Mouse (Mus musculus): ENCODE data around the gene Fmn2. TPM values are rescaled to one million over a fixed set of nuclear protein-coding genes. Genes with fewer than 3 reads are reported as not detected.

The Fmn2 gene
- polyA plus RNA-seq, 1 experiment: not detected

DNA sequence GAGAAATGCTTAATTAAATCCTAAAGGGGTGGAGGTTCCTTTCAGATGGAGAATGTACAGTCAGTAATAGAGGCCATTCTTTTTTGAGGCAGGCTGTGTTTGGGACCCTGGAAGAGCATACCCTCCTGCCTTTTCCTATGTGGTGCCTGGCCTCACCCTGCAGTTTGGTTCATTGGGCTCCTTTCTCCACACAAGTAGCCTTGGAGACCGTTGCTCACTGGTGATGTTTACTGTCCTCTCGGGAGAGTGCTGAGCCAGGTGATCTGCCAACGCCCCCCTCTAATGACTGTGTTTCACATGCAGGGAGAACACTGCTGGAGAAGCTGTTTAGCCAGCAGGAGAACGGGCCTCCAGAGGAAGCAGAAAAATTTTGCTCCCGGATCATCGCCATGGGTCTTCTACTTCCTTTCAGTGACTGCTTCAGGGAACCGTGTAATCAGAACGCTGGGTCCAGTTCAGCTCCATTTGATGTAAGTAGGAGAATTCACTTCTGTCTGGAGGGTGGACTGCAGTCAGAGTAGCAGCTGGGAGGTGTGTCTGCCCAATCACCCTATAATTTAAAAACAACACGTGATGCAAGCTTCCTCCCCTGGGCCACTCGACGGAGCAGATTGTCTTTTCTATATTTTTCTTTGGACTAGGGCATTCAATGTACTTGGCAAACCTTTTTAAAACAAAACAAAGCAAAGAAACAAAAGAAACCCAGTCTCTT is 35.3 kb downstream of the Fmn2 start:
- no peak for TF ChIP-seq GATA1 (IDR thresholded peaks at IDR 0.05; ENCODE audit: low read length)

DNA sequence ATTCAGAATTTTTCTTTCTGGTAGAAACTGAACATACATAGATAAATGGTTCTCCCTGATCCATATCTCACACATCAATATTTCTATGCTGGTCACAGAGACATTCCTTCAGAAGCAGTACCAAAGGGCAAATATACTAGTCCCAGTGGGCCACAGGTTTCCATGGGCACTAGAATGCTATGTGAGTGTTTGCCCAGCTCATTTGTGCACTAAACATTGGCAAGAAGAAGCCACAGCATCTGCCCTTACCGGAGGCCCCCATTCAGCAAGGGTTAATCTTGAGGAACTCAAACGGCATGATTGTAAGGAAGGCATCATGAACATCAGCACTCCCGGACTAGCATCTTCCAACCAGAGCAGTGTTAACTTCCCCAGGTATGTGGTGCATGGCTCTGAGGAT is 35.9 kb downstream of the Fmn2 start:
- TF ChIP-seq GATA1 (IDR thresholded peaks at IDR 0.05; ENCODE audit: low read length): no peak

DNA sequence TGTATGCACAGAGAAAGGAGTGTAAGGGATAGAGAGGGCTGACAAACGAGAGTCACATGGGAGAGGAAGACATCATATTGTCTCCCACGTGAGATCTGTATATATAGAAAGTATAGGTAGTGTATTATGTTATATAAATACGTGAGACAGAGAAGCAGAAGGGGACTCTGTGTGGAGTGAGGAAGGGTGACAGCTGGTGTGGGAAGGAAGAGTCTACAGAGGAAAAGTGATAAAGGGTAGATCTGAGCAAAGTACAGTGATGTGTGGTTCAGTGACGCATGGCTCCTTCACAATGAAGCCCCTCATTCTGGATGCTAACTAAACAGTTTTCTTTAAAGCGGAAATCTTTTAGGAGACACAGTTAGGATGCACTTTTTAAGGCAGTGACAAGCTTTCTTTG is 46.7 kb downstream of the Fmn2 start:
- no peak for TF ChIP-seq GATA1 (IDR thresholded peaks at IDR 0.05; ENCODE audit: low read length)

DNA sequence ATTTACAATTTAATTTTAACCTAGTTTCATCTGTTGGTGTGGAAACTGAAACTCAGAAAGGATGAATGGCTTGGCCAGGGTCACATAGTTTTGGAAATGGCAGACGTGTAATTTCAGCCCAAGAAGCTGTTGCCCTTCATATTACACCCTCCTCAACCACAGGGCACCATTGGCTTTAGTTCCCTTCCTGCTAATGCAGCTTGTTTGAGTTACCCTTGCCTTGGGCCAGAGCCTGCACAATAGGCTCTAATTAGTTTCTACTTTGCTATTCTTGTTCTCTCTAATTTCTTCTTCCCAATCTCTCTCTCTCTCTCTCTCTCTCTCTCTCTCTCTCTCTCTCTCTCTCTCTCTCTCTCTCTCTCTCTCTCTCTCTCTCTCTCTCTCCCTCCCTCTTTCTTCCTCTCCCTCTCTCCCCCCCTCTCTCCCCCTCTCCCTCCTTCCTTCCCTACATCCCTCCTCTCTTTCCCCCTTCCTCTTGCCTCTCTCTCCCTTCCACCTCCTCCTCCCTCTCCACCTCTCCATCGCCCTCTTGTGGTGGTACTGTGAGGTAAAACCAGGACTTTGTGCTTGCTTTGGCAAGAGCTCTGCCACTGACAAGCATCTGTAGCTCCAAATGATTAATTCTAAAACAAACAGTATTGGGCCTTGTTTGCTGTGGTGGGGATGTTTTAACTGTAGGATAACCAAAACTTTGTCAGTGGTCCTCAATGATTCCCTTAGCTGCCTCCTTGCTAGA is 51.8 kb downstream of the Fmn2 start:
- no peak for TF ChIP-seq GATA1 (IDR thresholded peaks at IDR 0.05; ENCODE audit: low read length)

DNA sequence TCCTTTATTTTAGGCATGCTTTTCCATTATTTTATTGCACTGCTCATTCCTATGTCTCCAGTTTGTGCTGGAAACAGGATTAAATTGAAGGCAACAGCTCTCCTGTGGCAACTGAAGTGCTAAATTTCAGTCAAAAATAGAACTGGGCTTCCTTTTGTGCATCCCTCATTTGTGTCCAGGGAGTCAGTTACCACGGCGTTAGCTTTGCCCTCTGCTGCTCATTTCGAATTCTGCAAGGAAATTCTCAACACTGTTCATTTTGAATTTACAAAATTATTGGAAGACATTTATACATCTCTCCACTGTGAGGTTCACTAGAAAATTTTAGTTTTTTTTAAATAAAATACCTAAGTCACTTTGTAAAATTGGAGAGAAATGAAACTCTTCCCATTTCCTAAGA is 53.8 kb downstream of the Fmn2 start:
- no peak for TF ChIP-seq GATA1 (IDR thresholded peaks at IDR 0.05; ENCODE audit: low read length)

DNA sequence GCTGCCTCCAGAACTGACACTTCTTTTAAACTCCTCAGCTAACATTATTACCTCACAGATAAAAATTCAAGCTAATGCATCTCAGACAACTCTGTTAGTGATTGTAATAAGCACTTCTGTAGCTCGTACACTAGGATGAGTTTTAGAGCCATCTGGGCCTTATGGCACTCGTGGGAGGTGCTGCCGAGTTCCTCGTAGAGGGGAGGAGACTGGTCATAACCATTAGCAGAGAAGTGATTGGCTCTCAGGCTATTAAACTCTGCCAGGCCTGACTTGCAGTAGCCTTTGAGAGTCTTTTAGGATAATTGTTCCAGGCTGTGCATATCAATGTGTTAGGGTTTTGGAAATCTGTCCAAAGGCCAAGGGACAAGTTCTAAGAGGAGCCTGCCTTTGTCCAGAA is 55.6 kb downstream of the Fmn2 start:
- no peak for TF ChIP-seq GATA1 (IDR thresholded peaks at IDR 0.05; ENCODE audit: low read length)

DNA sequence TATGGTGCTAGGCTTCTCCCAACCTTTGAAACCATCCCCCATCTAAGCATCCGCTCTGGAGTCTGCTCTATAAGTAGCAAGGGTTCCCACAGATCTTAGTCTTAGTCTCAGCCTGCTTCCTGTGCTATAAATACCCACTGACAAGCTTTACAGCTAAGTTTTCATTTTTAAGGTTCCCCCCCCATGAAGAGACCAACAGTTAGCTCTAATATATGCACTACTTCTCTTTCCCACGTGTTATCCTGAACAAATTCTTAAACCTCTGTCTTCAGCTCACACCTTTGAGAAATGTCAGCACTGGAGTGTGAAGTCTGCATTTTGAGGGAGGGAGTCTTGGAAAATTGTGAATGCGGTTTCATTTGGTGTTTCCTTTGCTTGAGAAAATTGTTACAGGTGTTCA is 56.2 kb downstream of the Fmn2 start:
- TF ChIP-seq GATA1 (IDR thresholded peaks at IDR 0.05; ENCODE audit: low read length): no peak

DNA sequence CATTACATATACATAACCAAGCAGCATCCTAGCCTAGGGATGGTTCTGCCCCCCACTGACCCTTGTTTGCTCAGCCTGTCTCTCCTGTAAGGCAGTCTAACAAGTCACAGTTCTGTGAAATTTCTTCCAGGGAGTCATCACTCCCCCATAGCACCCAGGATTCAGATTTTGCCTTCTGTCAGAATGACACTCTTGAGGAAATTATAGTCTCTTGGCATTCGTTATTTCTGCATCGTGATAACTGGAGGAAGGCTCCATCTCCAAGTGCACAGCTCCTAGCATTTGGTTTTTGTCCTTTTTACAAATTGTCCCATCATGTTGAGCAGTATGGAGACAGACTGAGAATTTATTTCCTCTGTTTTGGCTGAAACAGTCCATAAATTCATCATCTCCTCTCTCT is 56.9 kb downstream of the Fmn2 start:
- no peak for TF ChIP-seq GATA1 (IDR thresholded peaks at IDR 0.05; ENCODE audit: low read length)

DNA sequence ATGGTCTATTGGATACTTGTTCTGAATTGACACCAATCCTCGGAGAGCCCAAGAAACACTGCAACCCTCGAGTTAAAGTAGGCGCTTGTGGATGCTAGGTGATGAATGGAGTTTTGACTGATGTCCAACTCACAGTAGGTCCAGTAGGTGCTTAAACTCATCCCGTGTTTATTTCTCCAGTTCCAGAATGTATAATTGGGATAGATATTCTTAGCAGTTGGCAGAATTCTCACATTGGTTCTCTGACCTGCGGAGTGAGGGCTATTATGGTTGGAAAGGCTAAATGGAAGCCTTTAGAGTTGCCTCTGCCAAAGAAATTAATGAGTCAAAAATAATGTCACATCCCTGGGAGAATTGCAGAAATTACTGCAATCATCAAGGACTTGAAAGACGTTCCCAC is 62.9 kb downstream of the Fmn2 start:
- no peak for TF ChIP-seq GATA1 (IDR thresholded peaks at IDR 0.05; ENCODE audit: low read length)

DNA sequence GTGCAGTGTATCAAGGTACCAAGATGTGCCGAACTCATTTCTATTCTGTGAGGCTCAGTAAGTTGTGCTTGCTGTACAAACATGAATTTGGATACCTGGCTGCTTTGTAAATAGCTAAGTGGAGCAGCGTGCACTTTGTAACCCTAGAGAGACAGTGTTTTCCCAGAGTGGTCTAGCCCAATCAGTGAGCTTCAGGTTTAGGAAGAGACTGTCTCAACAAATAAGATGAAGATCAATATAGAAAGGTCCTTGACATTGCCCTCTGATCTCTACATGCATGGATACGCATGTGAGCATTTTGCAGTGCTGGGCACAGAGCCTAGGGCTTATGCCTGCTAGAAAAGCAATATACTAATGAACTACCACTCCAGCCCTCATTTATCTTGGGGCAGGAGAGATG is 67.0 kb downstream of the Fmn2 start:
- no peak for TF ChIP-seq GATA1 (IDR thresholded peaks at IDR 0.05; ENCODE audit: low read length)

DNA sequence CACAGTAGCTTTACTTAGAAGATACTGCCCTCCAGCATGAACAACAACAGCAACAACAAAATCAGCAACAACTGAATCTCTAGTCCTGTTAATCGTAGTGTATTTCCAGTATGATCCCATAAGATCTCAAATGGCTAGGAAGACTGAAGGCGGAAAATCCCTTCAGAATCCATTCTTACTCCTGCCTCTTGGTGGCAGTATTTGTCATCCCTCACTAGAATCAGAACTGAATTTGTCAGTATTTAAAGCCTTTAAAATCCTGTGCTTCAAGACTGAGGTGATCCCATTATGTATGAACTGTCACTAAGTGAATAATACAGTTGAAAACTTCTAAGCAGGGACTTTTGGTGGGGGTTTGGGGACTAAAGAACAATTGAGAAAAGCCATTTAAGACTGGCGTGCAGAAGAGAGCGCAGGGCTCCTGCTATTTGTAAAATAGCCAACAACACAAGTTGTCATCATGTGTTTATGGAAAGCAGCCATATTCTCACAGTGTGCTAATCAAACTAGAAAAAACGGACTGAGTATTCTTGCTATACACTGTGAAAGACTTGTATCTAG is 90.9 kb downstream of the Fmn2 start:
- no peak for TF ChIP-seq GATA1 (IDR thresholded peaks at IDR 0.05; ENCODE audit: low read length)

DNA sequence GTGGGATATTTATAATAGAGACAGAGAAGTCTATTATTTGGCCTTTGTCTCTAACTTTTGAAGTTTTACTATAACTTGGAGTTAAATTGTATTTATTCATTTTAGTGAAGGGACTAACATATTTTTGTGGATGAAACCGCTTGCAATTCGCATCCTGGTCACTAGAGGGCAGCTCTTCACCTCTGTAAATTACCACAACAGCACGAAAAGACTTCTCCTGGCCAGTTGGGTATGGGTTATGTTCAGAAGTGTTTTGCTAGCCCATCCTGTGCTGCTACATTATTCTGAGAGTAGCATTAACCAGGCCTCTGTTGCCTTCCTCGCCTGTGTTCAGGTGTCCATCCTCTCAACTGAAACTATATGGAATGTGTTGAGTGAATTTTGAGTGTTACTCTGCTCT is 93.4 kb downstream of the Fmn2 start:
- TF ChIP-seq GATA1 (IDR thresholded peaks at IDR 0.05; ENCODE audit: low read length): no peak

DNA sequence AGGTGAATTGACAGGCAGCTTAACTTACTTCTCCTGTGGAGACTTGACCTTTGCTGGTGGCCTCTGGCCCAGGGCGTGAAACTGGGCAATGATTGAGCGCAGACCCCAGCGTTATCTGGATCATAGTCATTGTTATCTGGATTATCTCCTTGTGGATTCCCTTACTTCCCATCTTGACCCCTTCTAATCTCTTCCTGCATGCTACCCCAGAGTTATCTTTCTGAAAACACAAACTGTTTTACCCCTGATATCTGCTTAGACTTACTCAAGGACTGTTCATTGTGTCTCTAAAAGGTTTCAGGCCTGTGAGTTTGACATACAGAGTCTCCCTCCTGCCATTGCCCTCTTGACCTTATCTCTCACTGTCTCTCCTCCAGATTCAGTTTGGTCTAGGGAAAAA is 95.9 kb downstream of the Fmn2 start:
- no peak for TF ChIP-seq GATA1 (IDR thresholded peaks at IDR 0.05; ENCODE audit: low read length)

DNA sequence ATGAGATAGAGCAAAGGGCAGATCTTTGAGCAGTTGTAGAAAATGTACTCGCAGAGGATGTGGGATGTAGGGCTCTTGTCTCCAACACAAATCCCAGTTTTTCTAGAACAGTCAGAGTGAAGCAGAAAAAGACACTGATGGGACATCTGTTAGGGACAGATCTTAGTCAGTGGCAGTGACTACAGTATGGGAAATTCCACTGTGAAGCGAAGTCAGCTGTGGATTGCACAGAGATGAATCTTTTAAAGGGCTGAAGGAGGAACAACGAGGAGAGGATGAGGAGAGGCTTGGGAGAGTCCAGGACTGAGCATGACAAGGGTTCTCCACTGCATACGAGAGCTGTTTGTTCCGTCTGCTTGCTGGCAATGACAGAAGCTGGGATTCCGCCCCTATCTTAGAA is 96.6 kb downstream of the Fmn2 start:
- no peak for TF ChIP-seq GATA1 (IDR thresholded peaks at IDR 0.05; ENCODE audit: low read length)

DNA sequence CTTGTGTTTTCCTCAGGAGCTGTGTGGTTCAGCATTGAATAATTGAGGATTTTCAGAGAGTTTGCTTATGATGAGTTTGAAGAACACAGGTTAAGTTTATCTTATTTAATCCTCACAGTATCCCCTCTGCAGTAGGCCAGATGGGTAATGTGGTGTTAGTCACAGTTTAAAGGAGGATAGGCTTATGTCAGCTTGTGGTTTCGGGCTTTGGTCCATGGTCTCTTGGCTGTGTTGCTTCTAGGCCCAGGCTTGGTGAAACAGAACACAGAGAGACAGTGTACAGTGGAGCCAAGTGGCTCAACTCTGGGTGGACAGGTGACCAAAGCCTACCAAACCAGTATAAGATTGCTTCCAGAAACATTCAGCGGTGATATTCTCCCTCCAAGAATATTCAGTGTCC is 98.4 kb downstream of the Fmn2 start:
- TF ChIP-seq GATA1 (IDR thresholded peaks at IDR 0.05; ENCODE audit: low read length): no peak

DNA sequence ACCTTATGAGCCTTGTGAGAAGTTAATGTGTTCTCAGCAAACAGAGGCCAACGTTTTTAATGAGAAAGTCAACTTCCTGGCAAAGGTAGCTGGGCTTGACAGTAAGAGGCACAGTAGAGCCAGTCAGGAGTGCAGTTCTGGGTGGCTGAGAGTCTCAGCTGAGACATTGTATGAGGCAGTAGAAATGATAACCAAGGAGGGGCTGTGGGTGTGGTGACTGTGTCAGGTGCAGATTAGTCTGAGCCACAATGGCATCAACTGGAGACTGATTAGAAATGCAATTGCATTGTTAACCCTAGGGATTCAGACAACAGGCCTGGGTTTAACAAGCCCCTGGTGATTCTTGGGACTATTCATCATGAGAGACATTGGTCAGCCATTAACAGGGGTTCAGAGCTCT is 99.0 kb downstream of the Fmn2 start:
- no peak for TF ChIP-seq GATA1 (IDR thresholded peaks at IDR 0.05; ENCODE audit: low read length)

DNA sequence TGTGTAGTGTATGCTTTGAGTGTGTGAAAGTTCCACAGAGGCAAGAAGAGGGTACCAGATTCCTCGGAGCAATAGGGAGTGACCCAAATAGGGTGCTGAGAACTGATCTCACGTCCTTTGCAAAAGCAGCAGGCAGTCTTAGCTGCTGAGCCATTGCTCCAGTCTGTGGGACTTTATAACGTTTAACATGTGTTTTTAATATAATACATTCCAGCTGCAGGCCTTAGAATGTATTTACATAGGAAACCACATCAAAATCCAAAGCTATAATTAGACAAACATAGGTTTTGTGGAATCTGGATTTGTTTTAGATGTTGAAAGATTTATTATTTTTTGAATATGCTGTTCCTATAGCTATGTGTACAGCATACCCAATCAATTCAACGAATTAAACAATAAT is 115.7 kb downstream of the Fmn2 start:
- no peak for TF ChIP-seq GATA1 (IDR thresholded peaks at IDR 0.05; ENCODE audit: low read length)
